Mouse (Mus musculus): ENCODE data around the gene Rnf157.
A peak's percentile ranks its signal among the peaks of the same experiment; 100 is the strongest.

Rnf157 gene

GRCm38 (mm10) chr11:116294319-116294718 lies 118.5 kb downstream of the Rnf157 start:
- peak; percentile 66 for DNase-seq

GRCm38 (mm10) chr11:116293538-116294137 lies 119.2 kb downstream of the Rnf157 start:
- DNase-seq: no peak

GRCm38 (mm10) chr11:116292401-116292800 lies 120.4 kb downstream of the Rnf157 start:
- no peak for DNase-seq

GRCm38 (mm10) chr11:116290556-116290955 lies 122.3 kb downstream of the Rnf157 start:
- no peak for DNase-seq

GRCm38 (mm10) chr11:116287351-116287750 lies 125.5 kb downstream of the Rnf157 start:
- DNase-seq: no peak

Measured in kidney, adult 18-20 months (tissue).